Mouse (Mus musculus) gastrocnemius, postnatal 25 days (tissue): ENCODE results near the gene Hist1h3f. TPM values are rescaled to one million over a fixed set of nuclear protein-coding genes. Genes with fewer than 3 reads are reported as not detected.

Source experiments
- DNase-seq: peaks from one replicate; pipeline ENCODE4 v3.0.0; 2022
- long read RNA-seq, 2 experiments: library from polyadenylated mRNA; stranded (forward); transcript quantifications; one replicate each; pipeline ENCODE4 v2.0.0; 2021
- total RNA-seq, 2 experiments: library from RNA; stranded (reverse); gene quantifications; 1 replicate in 1 of 2; 2 replicates in 1 of 2; pipeline ENCODE4 v1.2.3; 2021

The Hist1h3f gene
- total RNA-seq, result 1 to 10 TPM; 5.0 to 6.6 TPM
- long read RNA-seq, experiment 1, partial matches to known transcripts, result 0 of 2 reads
- long read RNA-seq, experiment 1, other reads (novel, unspliced or antisense), result 0 of 2 reads
- long read RNA-seq, experiment 2, result 0 reads

DNA sequence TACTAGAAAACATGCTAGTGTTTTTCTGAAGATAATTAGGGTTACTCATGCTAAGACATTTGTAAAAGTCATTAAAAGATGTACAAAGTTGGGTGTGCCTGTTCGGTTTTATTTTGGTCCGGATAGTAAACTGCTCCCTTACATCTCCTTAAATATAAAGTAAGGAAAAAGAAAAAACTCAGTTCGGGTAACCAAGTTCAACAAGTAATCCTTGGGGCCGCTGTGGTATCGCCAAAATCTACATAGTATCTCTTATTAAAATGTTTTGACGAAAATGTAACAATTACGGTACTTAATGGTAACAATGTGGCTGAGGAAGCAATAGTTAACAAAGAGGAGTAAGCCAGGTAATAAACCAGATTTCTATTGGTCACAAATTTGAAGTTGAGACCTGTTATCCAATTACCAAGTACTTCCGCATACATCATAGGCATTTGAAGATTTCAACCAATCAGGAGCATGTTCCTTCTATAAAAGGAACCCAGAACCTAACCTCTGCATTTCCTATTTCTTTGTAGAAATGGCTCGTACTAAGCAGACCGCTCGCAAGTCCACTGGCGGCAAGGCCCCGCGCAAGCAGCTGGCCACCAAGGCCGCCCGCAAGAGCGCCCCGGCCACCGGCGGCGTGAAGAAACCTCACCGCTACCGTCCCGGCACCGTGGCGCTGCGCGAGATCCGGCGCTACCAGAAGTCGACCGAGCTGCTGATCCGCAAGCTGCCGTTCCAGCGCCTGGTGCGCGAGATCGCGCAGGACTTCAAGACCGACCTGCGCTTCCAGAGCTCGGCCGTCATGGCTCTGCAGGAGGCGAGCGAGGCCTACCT lies at the start of gene Hist1h3f:
Hist1h3f (plus strand) TSS at position 88 of the 822 bp plus-strand sequence.
- DNase-seq, result peak; percentile 62

DNA sequence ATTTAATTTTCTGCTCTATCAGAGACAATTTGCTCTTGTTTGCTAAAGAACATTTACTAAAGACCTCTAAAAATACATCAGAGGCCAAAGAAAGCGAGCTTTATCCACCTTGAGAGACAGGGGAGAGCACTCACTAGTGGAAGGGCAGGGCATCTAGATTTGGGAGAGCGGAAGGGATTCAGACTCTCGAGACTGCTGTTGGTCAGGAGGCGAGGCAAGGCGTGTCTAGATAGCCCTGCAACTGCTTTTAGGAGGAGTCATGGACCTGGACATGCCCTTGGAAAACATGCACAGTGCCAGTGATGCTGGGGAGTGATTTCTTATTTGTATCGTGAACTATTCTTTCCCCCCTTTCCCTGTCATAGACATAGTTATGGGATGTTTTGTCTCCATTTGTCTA lies 48.3 kb upstream of the Hist1h3f start:
- no peak for DNase-seq

DNA sequence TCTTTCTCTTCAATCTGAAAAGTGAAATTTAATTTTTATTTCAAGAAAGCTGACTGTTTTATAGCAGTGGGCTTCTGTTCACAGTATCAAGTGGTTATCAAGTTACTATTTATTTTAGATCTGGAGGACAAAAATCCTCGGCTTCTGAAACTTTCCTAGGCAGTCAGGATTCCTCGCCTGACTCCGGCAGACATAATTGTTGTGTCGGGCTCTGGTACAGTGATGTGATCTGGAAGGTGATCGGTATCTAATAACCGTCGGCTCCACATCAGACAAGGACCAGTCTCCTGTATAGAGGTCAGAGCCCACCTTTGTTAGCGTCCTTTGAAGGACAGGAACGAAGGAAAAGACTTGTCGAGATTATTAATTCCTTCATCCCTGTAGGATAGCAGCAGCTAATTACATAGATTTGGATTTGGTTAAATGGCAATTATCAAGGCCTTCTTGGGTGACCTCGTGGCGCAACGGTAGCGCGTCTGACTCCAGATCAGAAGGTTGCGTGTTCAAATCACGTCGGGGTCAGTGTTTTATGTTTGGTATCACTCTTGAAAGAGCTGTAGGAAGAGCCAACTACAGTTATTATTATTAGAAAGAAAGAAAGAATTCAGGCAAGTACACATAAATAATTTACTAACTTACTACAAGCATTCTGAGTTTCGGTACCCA lies 46.1 kb upstream of the Hist1h3f start:
- DNase-seq, result no peak

DNA sequence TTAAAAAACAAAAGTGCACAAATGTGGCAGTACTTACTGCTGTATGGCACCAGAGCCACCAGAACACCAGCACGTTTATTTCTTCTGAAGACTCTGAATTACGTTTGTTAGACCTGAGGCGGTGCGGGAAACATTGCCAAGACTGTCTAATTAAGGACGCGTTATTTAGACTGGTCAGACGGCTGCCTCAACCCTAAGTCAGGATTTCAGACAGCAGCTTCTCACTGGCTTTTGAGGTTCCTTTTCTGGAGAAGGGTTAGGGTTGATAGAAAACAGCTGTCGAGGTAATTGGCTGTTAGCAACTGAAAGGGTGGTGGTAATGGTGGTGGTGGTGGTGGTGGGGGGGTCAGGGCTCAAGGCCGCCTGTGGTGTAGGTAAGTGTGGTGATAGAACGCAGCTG lies 45.2 kb upstream of the Hist1h3f start:
- no peak for DNase-seq

DNA sequence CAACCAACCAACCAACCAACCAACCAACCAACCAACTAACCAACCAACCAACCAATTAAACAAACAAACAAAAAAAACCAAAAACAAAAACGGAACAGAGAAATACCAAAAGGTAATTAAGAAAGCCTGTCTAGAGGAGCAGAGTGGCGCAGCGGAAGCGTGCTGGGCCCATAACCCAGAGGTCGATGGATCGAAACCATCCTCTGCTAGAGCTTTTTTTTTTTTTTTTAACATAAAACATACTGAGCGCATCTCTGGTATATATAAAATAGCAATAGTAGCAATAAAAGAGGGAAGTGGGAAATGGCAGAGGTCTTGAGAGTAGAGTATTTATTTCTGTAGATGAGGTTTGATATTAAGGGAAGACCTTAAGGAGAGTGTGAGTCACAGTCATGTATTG lies 43.9 kb upstream of the Hist1h3f start:
- DNase-seq, result no peak

DNA sequence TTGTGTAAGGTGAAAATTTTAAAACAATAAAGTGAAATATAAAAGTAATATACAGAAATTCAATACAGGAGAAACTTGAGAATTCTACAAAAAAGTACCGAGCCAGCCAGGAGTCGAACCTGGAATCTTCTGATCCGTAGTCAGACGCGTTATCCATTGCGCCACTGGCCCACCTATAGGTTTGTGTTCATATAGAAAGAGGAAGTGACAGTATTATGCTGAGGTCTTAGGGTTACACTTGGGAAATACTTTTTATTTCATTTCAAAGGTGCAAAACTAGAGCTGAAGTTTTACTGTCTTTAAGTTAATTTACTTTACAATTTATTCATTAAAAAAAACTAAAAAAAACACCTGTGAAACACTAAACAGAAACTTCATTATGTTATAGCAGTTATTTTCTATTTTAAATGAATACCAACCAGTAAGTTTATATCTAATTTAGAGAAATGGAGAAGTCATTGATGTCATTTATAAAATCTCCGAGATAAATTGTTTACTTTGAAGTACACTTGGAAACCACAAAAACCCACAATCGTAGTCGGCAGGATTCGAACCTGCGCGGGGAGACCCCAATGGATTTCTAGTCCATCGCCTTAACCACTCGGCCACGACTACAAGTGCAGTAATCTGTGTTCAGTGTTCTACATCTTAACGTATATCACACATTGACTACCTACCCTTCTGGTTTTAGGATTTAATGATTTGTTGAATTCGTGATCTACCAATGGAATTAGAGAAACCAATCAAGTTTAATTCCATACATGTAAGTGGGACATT lies 43.2 kb upstream of the Hist1h3f start:
- no peak for DNase-seq

DNA sequence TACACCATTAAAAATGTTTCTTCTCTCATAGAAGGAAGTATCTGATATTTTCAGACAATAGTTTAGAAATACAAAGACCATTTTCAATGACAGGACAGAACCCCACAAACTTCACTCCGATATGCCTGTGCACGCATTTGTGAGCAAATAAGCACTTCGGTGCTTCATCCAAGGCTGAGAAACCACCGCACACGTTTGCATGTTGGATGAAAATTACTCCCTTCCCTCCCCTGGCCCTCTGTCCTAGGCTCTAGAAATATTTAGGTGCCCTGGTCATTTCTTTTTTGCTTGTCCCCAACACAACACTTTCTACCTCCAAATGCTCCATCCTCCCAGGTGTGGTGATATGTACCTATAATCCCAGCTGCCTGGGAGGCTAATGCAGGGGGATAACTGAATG lies 42.3 kb upstream of the Hist1h3f start:
- no peak for DNase-seq

DNA sequence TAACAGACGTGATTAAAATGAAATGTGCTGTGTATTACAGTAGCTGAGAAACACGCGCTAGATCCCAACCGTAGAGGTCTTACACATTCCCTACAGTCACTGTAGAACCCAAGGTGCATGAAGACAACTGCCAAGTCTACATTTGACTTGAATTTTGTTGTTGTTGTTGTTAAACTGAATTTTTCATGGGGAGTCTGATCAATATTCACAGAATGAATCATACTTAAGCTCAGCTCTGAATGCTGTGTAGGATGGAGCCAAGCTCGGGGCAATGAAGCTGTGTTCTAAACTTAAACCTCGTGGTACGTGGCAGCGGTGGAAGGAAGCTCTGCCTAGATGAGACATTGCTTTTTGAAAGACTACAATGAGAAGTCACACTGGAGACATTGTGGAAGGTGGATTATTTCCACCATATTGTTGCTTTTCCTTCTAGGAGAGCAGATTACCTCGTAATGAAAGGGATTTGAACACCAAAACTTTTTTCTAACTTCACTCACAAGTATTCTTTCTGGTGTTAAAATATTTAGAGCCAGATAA lies 41.8 kb upstream of the Hist1h3f start:
- DNase-seq, result no peak

DNA sequence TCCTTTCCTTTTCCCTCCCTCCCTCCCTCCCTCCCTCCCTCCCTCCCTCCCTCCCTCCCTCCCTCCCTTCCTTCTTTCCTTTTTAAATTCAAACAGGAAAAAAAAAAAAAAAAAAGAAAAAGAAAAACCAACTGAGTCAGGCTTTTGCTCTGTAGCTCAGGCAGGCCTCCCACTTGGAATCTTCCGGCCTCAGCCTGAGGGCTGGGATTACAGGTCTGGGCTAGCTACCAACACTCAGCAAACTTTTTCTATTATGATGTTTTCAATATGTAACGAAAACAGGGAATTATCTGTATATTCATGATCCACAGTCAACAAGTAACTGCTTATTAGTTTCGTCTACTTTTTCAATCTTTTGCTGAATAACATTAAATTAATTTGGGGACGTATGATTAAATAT lies 40.9 kb upstream of the Hist1h3f start:
- no peak for DNase-seq

DNA sequence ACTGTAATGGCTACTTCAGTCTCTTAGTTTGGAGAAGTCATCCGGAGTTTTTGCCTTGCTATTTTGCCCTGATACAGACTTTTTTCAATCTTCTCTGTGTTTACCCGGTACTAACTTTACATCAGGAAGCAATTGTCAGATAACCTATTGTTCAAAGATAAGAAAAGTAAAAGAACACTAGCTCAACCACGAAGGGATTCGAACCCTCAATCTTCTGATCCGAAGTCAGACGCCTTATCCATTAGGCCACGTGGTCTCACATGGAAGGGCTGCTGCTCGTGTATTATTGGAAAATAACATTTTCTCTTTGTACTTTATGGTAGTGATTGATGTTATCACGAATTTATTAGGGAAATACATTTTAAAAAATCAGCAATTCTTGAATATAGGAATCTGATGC lies 40.1 kb upstream of the Hist1h3f start:
- no peak for DNase-seq

DNA sequence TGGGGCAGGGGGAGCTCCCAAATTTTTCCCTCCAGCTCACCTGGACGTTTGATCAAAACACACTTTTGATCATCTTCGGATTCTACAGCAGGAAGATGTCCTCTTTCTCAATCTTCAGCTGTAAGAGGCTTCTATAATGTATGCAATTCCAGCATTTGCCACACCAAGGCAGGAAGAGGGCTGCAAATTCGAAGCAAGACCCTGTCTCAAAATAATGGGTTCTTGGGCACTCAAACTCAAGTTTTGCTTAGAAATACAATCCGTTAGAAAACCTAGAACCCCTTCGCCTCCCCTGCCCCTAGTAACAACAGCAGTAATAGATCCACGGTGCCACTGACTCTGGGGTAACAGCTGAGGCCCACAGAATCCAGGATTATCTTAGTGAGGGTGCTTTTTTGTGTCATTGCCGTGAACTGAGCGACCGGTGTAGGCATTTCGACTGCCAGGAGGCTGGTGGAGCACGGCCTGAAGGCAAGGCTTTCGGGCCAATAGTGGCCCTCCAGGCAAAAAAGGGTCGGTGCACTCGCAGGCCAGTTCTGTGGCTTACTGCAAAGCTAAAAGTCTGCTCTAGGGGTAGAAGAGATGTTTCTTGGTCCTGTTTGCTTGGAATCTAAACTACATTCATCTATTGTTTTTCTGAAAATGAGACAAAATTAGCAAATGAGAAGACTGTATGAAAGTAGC lies 38.0 kb upstream of the Hist1h3f start:
- no peak for DNase-seq

DNA sequence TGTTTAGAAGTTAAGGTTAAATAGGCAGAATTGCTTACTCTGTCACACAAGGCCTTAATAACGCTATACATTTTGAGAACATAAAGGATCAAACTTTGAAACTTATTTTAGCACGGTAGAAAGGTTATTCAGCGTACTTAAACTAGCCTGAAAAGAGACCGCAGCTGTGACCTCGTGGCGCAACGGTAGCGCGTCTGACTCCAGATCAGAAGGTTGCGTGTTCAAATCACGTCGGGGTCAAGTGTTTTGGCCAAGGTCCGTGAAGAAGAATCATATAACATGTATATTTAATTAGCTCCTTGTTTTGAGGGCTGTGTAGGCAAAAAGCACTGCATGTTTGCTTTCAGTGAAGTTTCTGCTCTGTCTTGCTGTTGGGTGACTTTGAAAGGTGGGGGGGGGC lies 37.5 kb upstream of the Hist1h3f start:
- no peak for DNase-seq

DNA sequence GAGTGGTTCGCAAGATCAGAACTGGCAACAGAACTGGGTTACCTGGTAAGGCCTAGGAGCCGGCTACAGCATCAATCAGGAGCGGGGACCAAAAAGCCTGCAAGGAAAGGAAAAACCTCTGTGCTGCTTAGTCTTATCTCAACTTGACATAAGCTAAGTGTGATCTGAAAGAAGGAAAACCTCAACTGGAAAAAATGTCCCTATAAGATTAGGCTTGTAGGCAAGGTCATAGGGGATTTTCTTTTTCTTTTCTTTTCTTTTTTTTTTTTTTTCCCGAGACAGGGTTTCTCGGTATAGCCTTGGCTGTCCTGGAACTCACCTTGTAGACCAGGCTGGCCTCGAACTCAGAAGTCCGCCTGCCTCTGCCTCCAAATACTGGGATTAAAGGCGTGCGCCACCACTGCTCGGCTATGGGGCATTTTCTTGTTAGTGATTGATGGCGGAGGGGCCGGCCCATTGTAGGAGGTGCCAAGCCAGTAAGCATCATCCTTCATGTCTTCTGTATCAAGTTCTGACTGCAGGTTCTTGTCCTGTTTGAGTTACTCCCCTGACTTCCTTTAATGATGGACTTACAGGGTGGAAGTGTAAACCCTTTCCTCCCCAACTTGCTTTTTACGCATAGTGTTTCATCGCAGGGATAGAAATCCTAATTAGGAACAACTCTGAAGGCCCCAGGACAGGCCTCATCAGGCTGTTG lies 36.9 kb upstream of the Hist1h3f start:
- DNase-seq, result no peak

DNA sequence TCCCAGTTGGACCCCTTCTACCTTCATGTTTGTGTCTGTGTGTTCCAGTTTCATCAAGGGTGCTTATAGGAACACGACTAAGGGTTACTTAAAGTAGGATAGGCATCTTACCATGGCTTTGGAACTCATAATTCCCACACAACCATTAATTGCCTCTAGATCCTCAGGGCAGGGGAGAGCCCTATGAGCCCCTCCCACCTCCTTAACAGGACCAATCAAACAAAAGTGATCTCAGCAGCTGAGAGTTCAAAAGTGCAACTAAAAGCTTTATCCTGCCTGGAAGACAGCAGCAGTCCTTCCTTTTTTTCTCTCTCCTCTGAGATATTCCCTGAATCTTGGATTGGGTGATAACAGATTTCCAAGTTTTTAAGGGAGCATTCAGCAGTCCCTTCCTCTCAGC lies 33.7 kb upstream of the Hist1h3f start:
- no peak for DNase-seq

DNA sequence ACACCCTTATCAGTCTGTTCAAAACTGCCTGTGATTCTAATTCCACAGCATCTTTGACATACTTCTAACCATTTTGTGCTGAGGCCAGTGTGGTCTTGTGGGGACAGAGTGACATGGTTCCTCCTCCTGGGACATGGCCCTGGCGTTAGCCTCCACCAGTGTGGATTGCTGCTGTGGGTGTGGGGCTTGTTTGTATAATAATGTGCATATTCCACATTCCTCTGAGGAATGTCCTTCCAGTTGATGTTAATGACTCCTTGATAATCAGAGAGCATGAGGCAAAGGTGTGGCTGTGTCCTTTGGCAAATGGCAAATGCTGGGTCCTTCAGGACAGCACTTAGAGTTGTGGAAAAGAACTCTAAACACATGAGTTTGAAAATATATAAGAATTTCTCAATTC lies 30.3 kb upstream of the Hist1h3f start:
- DNase-seq, result no peak

DNA sequence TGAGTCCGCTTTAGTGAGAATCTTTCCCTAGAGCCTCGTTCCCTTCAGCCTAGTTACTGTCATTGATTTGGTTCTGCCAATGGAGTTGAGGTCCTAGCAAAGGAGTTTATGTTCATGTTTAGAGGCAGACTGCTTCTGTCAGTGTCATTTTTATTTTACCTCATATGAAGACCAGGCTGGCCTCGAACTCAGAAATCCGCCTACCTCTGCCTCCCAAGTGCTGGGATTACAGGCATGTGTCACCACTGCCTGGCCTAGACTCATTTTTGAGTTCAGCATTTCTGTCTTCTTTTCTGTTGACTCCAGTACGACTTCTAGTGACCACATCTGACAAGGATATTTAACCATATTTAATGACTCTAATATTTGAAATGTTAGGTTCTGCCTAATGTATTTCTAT lies 28.6 kb upstream of the Hist1h3f start:
- DNase-seq, result no peak

DNA sequence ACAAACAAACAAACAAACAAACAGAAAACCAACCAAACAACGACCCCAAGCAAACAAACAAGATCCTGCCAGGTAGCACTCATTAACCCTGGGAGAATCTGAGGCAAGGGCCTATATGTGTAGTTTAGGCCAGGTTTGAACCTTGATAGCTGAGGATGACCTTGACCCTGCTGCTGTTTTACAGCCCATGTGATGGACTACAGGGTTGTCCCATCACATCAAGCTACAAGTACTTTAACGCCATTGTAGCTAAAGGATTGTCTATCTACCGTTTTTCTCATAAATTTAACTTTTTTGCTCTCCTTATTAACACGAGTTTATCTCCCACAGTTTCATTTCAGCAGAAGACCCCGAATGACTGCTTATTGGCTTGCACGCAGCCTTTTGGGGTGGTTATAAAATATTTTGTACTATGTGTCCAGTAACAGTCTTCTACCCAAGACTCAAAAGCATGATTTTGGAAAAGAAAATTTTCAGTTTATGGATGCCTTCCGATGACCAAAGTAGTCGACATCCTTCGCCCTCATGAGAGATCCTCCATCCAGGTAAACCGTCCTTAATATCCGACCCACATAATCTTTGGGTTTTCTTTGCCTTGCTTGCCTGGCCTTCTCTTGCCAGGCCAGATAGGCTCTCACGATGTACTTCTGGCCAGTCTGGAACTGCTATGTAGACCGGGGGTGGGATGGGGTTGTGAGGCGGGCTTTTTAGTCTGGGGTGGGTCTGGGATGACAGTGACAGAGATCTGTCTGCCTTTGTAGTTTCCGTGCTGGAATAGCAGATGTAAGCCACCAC lies 27.8 kb upstream of the Hist1h3f start:
- DNase-seq, result no peak

DNA sequence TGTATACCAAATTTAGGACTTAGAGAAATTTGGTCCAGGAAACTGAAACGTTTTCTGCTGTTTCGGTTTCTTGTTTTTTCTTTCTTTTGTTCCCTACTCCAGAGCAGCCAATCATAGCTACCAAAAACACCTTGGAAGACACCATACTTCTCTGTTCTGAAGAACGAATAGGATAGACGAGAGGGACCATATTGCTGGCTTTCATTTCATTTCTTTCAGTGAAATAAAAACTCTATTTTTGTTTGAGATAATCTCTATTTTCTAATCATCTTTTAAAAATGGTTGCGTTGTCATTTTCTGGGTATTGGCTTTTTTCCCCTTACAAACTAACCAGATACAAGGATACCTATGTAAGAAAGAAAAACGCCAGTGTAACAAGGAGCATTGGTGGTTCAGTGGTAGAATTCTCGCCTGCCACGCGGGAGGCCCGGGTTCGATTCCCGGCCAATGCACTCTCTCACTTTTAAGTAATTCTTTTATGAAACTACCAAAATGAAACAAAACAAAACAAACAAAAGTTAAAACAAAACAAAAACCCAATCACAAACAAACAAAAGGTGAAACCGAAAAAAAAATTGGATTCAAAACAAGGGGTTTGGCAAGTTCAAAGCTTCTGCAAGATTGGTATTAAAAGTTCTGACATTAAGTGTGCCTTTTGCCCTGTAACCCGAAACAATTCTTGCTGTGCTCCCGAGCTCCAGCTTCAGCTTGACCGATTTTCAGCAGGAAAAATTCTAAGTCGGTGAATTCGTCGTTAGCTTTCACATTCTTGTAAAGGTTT lies 26.8 kb upstream of the Hist1h3f start:
- DNase-seq, result peak; percentile 46

DNA sequence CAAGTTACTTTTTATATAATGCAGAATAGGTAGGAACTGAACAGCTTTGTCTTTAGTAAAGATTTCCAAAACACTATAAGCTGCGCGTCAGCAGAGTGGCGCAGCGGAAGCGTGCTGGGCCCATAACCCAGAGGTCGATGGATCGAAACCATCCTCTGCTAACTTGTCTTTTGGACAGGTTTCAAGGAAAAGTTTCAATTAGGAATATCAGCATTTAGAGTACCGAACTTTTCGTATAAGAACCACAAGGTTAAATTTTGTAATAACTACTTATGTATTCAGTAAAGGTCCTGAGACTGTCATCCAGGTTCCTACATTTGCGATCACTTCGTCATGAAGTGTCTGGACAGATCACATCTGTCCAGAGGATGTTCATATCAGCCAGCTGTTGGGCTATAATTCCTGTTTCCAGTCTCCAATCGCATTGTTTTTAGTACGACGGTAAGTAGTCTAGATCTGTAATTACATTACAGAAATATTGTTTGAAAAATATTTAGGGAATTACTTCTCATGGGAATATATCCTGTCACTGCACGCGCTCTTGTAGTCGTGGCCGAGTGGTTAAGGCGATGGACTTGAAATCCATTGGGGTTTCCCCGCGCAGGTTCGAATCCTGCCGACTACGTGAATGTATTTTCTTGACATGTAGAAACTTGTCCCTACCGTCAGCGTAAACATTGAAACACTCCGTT lies 26.1 kb upstream of the Hist1h3f start:
- DNase-seq, result peak; percentile 58
